Mouse (Mus musculus) heart, embryonic 16.5 days (tissue): Measurements from ENCODE around the gene Lrpprc. TPM values are rescaled to one million over a fixed set of nuclear protein-coding genes. Genes with fewer than 3 reads are reported as not detected.

ENCODE experiments used
- ATAC-seq: fragments of 200-750 bp; cut with Nextera tagmentation; replicated peaks from 2 replicates; pipeline ENCODE4 v1.8.0; 2017; ENCODE audit warnings: moderate number of reproducible peaks; ENCODE audit not compliant: insufficient read depth, low FRiP score; ENCODE audit errors: extremely low read depth
- H3K27ac ChIP-seq: fragments of 300-500 bp; sonication (generic); 2 replicates; pipeline ENCODE4 v1.5.1; 2014; ENCODE audit warnings: mild to moderate bottlenecking, low read length, control low read depth, moderate library complexity
- H3K27me3 ChIP-seq: fragments of 300-500 bp; sonication (generic); 2 replicates; pipeline ENCODE4 v1.6.1; 2014; ENCODE audit warnings: low read length, mixed read lengths; ENCODE audit not compliant: control insufficient read depth, insufficient read depth
- H3K36me3 ChIP-seq: fragments of 300-500 bp; sonication (generic); 2 replicates; pipeline ENCODE4 v1.6.1; 2014; ENCODE audit not compliant: control insufficient read depth, insufficient read depth
- H3K4me1 ChIP-seq: fragments of 300-500 bp; sonication (generic); 2 replicates; pipeline ENCODE4 v1.6.1; 2014; ENCODE audit warnings: low read length, mixed read lengths; ENCODE audit not compliant: control insufficient read depth, insufficient read depth
- H3K4me2 ChIP-seq: fragments of 300-500 bp; sonication (generic); 2 replicates; pipeline ENCODE4 v1.6.1; 2014; ENCODE audit warnings: low read depth, mild to moderate bottlenecking, control low read depth, low read length
- H3K4me3 ChIP-seq: fragments of 300-500 bp; sonication (generic); 2 replicates; pipeline ENCODE4 v1.5.1; 2014; ENCODE audit warnings: mild to moderate bottlenecking, control low read depth, low read length
- H3K9ac ChIP-seq: fragments of 300-500 bp; sonication (generic); 2 replicates; pipeline ENCODE4 v1.6.1; 2014; ENCODE audit warnings: low read length, control low read depth
- H3K9me3 ChIP-seq: fragments of 300-500 bp; sonication (generic); replicated peaks from 2 replicates; pipeline ENCODE4 v1.6.1; 2016; ENCODE audit warnings: low read length; ENCODE audit not compliant: control insufficient read depth
- WGBS: fragments of 180-500 bp; shearing (Covaris S2); extraction: QIAGEN DNeasy Blood & Tissue Kit; methylation state at CpG from one replicate; pipeline ENCODE4 v1.1.7; 2014; 5-methylcytosine and 5-hydroxymethylcytosine counted together
- polyA plus RNA-seq: library from polyadenylated mRNA; unstranded; fragments of >200 nt; fragmentation: Nextera tagmentation; extraction: Ambion mirVana; gene quantifications from 2 replicates; pipeline ENCODE4 v1.2.1, GENCODE M21; 2015

Gene Lrpprc
- polyA plus RNA-seq, 1 experiment from 2014 or later, result 68.9 TPM

DNA sequence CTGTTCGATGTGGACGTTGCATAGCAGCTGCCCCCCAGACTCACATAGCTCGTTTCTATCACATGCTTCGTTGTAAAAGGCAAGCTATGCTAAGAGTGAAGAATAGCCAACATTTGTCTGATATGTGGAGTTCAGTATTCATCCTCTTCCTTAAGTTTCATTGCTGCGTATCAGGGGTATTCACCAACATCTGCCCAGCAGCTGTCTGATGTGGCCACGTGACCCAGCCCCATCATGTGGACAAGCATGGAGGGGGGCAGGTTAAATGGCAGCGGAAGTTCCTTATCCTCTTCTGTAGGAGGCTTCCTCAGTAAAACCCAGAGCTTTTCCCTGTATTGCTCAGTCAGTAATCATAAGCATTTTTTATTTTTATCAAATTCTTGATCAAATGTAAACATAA, 132.8 kb downstream of the Lrpprc start:
- Histone ChIP-seq H3K4me3 (no peak overlapping the region), H3K27ac (no peak overlapping the region), H3K4me1 (no peaks in the 10 kb centered on the region; the same call in 1 of the 2 replicates), H3K36me3 (no peaks in the 10 kb centered on the region), H3K9ac (no peak overlapping the region), H3K9me3 (no peaks in the 10 kb centered on the region), H3K27me3 (no peaks in the 10 kb centered on the region), H3K4me2 (no peak overlapping the region)
- 71% methylated on average over 7 of the region's 7 CpGs for WGBS
- ATAC-seq, result no peak

DNA sequence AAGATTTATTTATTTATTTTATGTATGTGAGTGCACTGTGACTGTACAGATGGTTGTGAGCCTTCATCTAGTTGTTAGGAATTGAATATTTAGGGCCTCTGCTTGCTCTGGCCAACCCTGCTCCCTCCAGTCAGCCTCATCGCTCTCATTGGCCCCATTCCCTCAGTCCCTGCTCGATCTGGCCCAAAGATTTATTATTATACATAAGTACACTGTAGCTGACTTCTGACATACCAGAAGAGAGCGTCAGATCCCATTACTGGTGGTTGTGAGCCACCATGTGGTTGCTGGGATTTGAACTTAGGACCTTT, 133.2 kb downstream of the Lrpprc start:
- Histone ChIP-seq H3K4me2 (no peak overlapping the region), H3K27me3 (no peaks in the 10 kb centered on the region), H3K4me1 (no peaks in the 10 kb centered on the region; the same call in 1 of the 2 replicates), H3K9ac (no peak overlapping the region), H3K27ac (no peak overlapping the region), H3K36me3 (no peaks in the 10 kb centered on the region), H3K9me3 (no peaks in the 10 kb centered on the region), H3K4me3 (no peak overlapping the region)
- 76% methylated on average over 3 of the region's 3 CpGs for WGBS
- no peak for ATAC-seq

DNA sequence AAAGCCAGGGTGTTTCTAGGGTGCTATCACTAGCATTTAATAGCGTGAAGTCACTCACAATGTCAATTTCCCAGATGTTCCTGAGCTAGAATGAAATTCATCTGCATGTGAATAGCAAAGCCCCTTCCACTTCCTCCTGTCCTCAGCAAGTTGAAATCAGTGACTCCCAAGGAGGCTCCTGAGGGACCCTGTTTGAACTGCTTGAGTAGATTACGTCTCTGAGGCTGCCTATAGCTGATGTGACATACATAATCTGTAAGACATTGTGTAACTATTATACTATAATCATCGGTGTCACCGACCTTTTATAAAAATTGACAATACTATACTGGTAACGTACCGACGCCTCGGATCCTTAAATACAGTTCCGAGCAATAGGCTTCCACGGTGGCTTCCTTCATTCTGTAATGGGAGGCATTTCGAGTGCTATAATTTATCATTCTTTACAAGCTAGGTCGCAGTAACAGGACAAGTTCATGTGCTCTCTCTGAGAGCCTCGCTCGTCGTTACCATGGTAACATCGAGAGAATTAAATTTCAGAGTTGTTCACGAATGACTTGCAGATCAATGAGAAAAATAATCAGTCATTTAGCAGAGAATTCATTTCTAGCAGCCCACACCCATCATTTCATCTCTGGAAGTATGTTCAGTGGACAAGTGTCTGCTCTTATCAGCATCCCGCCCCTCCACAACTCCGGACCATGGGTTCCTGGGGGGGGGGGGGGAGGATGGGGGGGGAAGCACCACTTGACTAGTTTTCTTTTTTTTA, 133.8 kb downstream of the Lrpprc start:
- H3K36me3 ChIP-seq, result no peaks in the 10 kb centered on the region
- no peaks in the 10 kb centered on the region for H3K9me3 ChIP-seq
- no peak overlapping the region for H3K9ac ChIP-seq
- WGBS, result 73% methylated on average over 19 of the region's 19 CpGs
- no peak overlapping the region for H3K4me3 ChIP-seq
- no peak for ATAC-seq
- no peak overlapping the region for H3K4me2 ChIP-seq
- H3K4me1 ChIP-seq, result no peaks in the 10 kb centered on the region; the same call in 1 of the 2 replicates
- H3K27me3 ChIP-seq, result no peaks in the 10 kb centered on the region
- H3K27ac ChIP-seq, result no peak overlapping the region

DNA sequence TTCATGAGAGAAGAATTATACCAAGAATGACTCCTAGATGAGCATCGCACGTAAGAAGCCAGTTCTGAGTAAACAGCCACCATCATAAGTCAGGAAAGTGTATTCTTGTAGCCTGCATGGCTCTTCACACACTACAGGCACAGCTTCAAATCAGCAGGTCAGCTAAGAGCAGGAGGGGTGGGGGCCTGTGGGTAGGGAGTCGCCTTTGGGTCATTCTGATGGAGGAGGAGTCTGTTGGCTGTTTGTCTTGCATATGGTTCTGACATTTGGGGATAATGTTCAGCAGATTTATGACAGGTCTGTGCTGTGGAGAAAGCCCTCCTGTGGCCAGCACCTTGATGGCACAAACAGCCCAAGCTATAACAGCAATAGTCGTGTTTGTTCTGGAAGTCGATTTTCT, 134.4 kb downstream of the Lrpprc start:
- no peaks in the 10 kb centered on the region for H3K36me3 ChIP-seq
- WGBS, result 79% methylated on average over 5 of the region's 5 CpGs
- no peak overlapping the region for H3K9ac ChIP-seq
- no peak overlapping the region for H3K27ac ChIP-seq
- no peak overlapping the region for H3K4me3 ChIP-seq
- no peak overlapping the region for H3K4me2 ChIP-seq
- no peaks in the 10 kb centered on the region for H3K9me3 ChIP-seq
- H3K4me1 ChIP-seq, result peaks cover 5% of the 10 kb centered on the region
- no peaks in the 10 kb centered on the region for H3K27me3 ChIP-seq
- ATAC-seq, result no peak

Other genes with a start within 250 kb of the Lrpprc start
- gene Dync2li1, start 164.3 kb downstream of the Lrpprc start, polyA plus RNA-seq, result 11.7 and 13.0 TPM in 2 replicates
- 0.17 TPM in 1 of 2 replicates, not detected in the other for gene Abcg8, start 114.5 kb downstream of the Lrpprc start, polyA plus RNA-seq
- 0.18 and 0.20 TPM in 2 replicates for gene Abcg5, start 107.8 kb downstream of the Lrpprc start, polyA plus RNA-seq
- 70.3 and 71.6 TPM in 2 replicates for gene Ppm1b, start 166.0 kb upstream of the Lrpprc start, polyA plus RNA-seq
- 0.22 and 0.26 TPM in 2 replicates for gene Slc3a1, start 237.6 kb upstream of the Lrpprc start, polyA plus RNA-seq